Comparison of ENCODE assay signal across 22 mouse cellular contexts in the genomic region with DNA sequence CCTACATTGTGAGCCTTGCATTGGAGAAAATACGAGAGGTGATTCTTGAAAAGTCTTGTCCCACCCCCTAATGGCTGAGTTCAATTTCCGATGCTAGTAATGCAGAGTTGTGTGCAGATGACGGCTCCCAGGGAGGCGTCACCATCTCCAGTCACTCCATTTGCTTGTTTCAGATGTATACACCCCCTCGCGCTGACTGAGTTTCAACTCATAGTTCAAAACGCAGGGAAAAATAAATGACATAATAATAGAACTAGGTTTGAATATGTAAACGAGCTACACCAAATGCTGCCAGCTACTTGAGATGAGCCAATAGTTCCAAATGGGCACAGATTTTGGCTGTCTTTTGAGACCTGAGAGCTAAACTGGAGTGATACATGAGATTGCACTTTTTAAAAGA.
"Had no signal": no experiment of that assay in that cellular context is flagged by ENCODE, and none has a peak within 500 bp of the region (broad histone marks: within the 10 kb centered on the region; RNA-seq: fewer than 3 reads in every experiment).

No protein-coding gene starts in this region.

- H3K4me2 ChIP-seq: kidney, embryonic 15.5 days; limb, embryonic 13.5 days; liver, embryonic 12.5 days; liver, embryonic 15.5 days; lung, embryonic 15.5 days; neural tube, embryonic 12.5 days; neural tube, embryonic 15.5 days had no signal

- H3K9me3 ChIP-seq: kidney, embryonic 15.5 days; limb, embryonic 10.5 days; limb, embryonic 13.5 days; liver, embryonic 12.5 days; liver, embryonic 15.5 days; lung, embryonic 15.5 days; megakaryocyte, embryonic 14.5 days; midbrain, embryonic 10.5 days; neural tube, embryonic 12.5 days; neural tube, embryonic 15.5 days had no signal

- H3K36me3 ChIP-seq: kidney, embryonic 15.5 days; limb, embryonic 10.5 days; limb, embryonic 13.5 days; liver, embryonic 12.5 days; liver, embryonic 15.5 days; lung, embryonic 15.5 days; midbrain, embryonic 10.5 days; neural tube, embryonic 12.5 days; neural tube, embryonic 15.5 days had no signal

- H3K4me3 ChIP-seq: kidney, embryonic 15.5 days; limb, embryonic 10.5 days; limb, embryonic 13.5 days; liver, embryonic 12.5 days; liver, embryonic 15.5 days; lung, embryonic 15.5 days; megakaryocyte, embryonic 14.5 days; midbrain, embryonic 10.5 days; neural tube, embryonic 12.5 days; neural tube, embryonic 15.5 days had no signal

- H3K27me3 ChIP-seq: kidney, embryonic 15.5 days; limb, embryonic 13.5 days; liver, embryonic 12.5 days; liver, embryonic 15.5 days; lung, embryonic 15.5 days; neural tube, embryonic 12.5 days; neural tube, embryonic 15.5 days had no signal

- H3K9ac ChIP-seq: kidney, embryonic 15.5 days; limb, embryonic 13.5 days; liver, embryonic 12.5 days; liver, embryonic 15.5 days; lung, embryonic 15.5 days; neural tube, embryonic 12.5 days; neural tube, embryonic 15.5 days had no signal

- H3K4me1 ChIP-seq: kidney, embryonic 15.5 days; liver, embryonic 12.5 days; liver, embryonic 15.5 days; lung, embryonic 15.5 days; megakaryocyte, embryonic 14.5 days; neural tube, embryonic 12.5 days; neural tube, embryonic 15.5 days had no signal

- H3K27ac ChIP-seq: kidney, embryonic 15.5 days; limb, embryonic 10.5 days; limb, embryonic 13.5 days; liver, embryonic 12.5 days; liver, embryonic 15.5 days; lung, embryonic 15.5 days; midbrain, embryonic 10.5 days; neural tube, embryonic 12.5 days; neural tube, embryonic 15.5 days; stomach, postnatal 0 days had no signal

- ATAC-seq: liver, embryonic 12.5 days had no signal

- DNase-seq: kidney, adult 8-10 months; kidney, postnatal 10 days; kidney, postnatal 36 days; liver; lung, adult 18-20 months; lung, postnatal 10 days; lung, postnatal 36 days; midbrain, embryonic 14.5 days; thymus, adult 2 months; thymus, postnatal 14 days; thymus, postnatal 4 days had no signal
